In the genomic region with DNA sequence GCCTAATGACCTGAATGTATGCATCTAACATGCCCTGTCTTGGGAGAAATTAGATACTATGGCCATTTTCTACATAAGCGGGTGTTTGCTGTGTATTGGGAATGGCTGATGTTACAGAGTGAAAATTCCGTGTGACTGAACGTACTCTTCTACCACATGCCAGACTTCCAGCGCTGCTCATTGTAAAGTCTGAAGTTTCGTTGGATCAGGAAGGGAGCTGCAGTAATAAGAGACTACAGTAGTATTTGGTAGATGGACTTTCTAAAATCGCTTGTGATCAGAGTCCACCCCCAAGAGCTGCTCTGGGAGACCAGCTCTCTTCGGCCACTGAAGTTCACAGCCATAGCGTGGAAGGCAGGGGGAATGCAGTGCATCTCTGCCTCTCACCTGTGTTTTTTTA, we compare ENCODE assay signal across 7 mouse cellular contexts. TPM values are rescaled to one million over a fixed set of nuclear protein-coding genes. Genes with fewer than 3 reads are reported as not detected.
DNase-seq lines count a peak whose midpoint lies in the region; ATAC-seq and TF ChIP-seq lines count a peak whose summit lies in the region.

No protein-coding gene starts in this region.

- peak overlapping the region; percentile 52 for H3K4me2 ChIP-seq in embryonic facial prominence, embryonic 15.5 days (replicated peaks)
- peak overlapping the region; percentile 71 for H3K4me2 ChIP-seq in intestine, embryonic 15.5 days (replicated peaks)
- H3K4me2 ChIP-seq in neural tube, embryonic 12.5 days (replicated peaks): peak overlapping the region; percentile 67

- no peaks in the 10 kb centered on the region for H3K9me3 ChIP-seq in embryonic facial prominence, embryonic 15.5 days (replicated peaks)
- no peaks in the 10 kb centered on the region for H3K9me3 ChIP-seq in intestine, embryonic 15.5 days
- H3K9me3 ChIP-seq in neural tube, embryonic 12.5 days: no peaks in the 10 kb centered on the region

- TF ChIP-seq POLR2A in liver, adult 2 months (IDR thresholded peaks at IDR 0.05; ENCODE audit: extremely low read depth, insufficient read depth, low read length): no peak

- no peaks in the 10 kb centered on the region for H3K79me2 ChIP-seq in liver, adult 2 months (ENCODE audit: control insufficient read depth, insufficient read depth, low read length)

- H3K9ac ChIP-seq in liver, adult 2 months (ENCODE audit: low read depth, low read length): peak overlapping the region; percentile 70; the same call in 1 of the 2 replicates
- H3K9ac ChIP-seq in embryonic facial prominence, embryonic 15.5 days: peak overlapping the region; percentile 48
- peak overlapping the region; percentile 86 for H3K9ac ChIP-seq in intestine, embryonic 15.5 days
- peak overlapping the region; percentile 80 for H3K9ac ChIP-seq in neural tube, embryonic 12.5 days

- 36% methylated on average over 8 of the region's 8 CpGs for WGBS in liver, adult 2 months
- 1% methylated on average over 8 of the region's 8 CpGs for WGBS in embryonic facial prominence, embryonic 15.5 days
- WGBS in intestine, embryonic 15.5 days: under 1% methylated on average over 8 of the region's 8 CpGs
- WGBS in neural tube, embryonic 12.5 days: 2% methylated on average over 8 of the region's 8 CpGs

- peak overlapping the region; percentile 70 for H3K4me3 ChIP-seq in liver, adult 2 months (ENCODE audit: insufficient read depth, low read depth, low read length)
- H3K4me3 ChIP-seq in embryonic facial prominence, embryonic 15.5 days (replicated peaks): peak overlapping the region; percentile 60
- peak overlapping the region; percentile 77 for H3K4me3 ChIP-seq in intestine, embryonic 15.5 days (replicated peaks)
- H3K4me3 ChIP-seq in neural tube, embryonic 12.5 days: peak overlapping the region; percentile 76

- H3K36me3 ChIP-seq in liver, adult 2 months (ENCODE audit: control insufficient read depth, insufficient read depth, low read length): no peaks in the 10 kb centered on the region; the same call in 1 of the 2 replicates
- peaks cover 21% of the 10 kb centered on the region for H3K36me3 ChIP-seq in embryonic facial prominence, embryonic 15.5 days
- H3K36me3 ChIP-seq in intestine, embryonic 15.5 days: peaks cover 6% of the 10 kb centered on the region
- H3K36me3 ChIP-seq in neural tube, embryonic 12.5 days: peaks cover 7% of the 10 kb centered on the region; the same call in 1 of the 2 replicates

- peaks cover 7% of the 10 kb centered on the region for H3K4me1 ChIP-seq in liver, adult 2 months (ENCODE audit: control insufficient read depth, insufficient read depth, low read length)
- H3K4me1 ChIP-seq in embryonic facial prominence, embryonic 15.5 days: peaks cover 24% of the 10 kb centered on the region
- no peaks in the 10 kb centered on the region for H3K4me1 ChIP-seq in intestine, embryonic 15.5 days (replicated peaks)
- peaks cover 13% of the 10 kb centered on the region for H3K4me1 ChIP-seq in neural tube, embryonic 12.5 days

- H3K27ac ChIP-seq in liver, adult 2 months (replicated peaks; ENCODE audit: insufficient read depth, low read depth, low read length): no peak overlapping the region
- H3K27ac ChIP-seq in embryonic facial prominence, embryonic 15.5 days (replicated peaks): peak overlapping the region; percentile 94
- H3K27ac ChIP-seq in intestine, embryonic 15.5 days: peak overlapping the region; percentile 93
- H3K27ac ChIP-seq in neural tube, embryonic 12.5 days: no peak overlapping the region

- ATAC-seq in embryonic facial prominence, embryonic 15.5 days (ENCODE audit: insufficient number of reproducible peaks, low FRiP score, low TSS enrichment, low read depth): no peak
- no peak for ATAC-seq in intestine, embryonic 15.5 days
- ATAC-seq in neural tube, embryonic 12.5 days (ENCODE audit: low FRiP score, low read depth): no peak

- no peaks in the 10 kb centered on the region for H3K27me3 ChIP-seq in liver, adult 2 months (ENCODE audit: control insufficient read depth, insufficient read depth, low read length)
- H3K27me3 ChIP-seq in embryonic facial prominence, embryonic 15.5 days: no peaks in the 10 kb centered on the region
- no peaks in the 10 kb centered on the region for H3K27me3 ChIP-seq in intestine, embryonic 15.5 days (replicated peaks)
- H3K27me3 ChIP-seq in neural tube, embryonic 12.5 days (replicated peaks): no peaks in the 10 kb centered on the region

- no peak for DNase-seq in liver, adult 2 months (ENCODE audit: extremely low read depth, low read depth, low spot score)
- no peak for DNase-seq in liver
- no peak for DNase-seq in gastrocnemius, postnatal 14 days
- no peak for DNase-seq in spleen, adult 18-20 months

- no peak for TF ChIP-seq CTCF in liver, adult 2 months (IDR thresholded peaks at IDR 0.05; ENCODE audit: low read depth, low read length)

- intact Hi-C loops in gastrocnemius, postnatal 14 days (cut with DNase I; ENCODE audit: low total_unique reads): no loop called here

RNA-seq across cellular contexts. Expression of a gene that starts 1.3 kb away (rescaled TPM):
- 13.4 and 16.8 TPM in 2 replicates for total RNA-seq in liver, adult 2 months (2014; rRNA removed)
- polyA plus RNA-seq in liver, adult 2 months (2012; rRNA removed): 8.6 and 10.9 TPM in 2 replicates
- 92.7 and 105 TPM in 2 replicates for polyA plus RNA-seq in embryonic facial prominence, embryonic 15.5 days (2015; fragmentation: Nextera tagmentation; extraction: Ambion mirVana)
- polyA plus RNA-seq in intestine, embryonic 15.5 days (2015; fragmentation: Nextera tagmentation; extraction: Ambion mirVana): 119 and 134 TPM in 2 replicates
- polyA plus RNA-seq in neural tube, embryonic 12.5 days (2016; fragmentation: Nextera tagmentation; extraction: Ambion mirVana): 105 and 124 TPM in 2 replicates
- 10 to 100 TPM; 10.2 to 12.6 TPM for total RNA-seq in gastrocnemius, postnatal 14 days (2021)

Comparison
In these comparisons a context has a peak if more than half of its experiments do, and no peak if none do; other contexts are left out.
1. H3K27ac ChIP-seq: peak in embryonic facial prominence, embryonic 15.5 days (single experiment) and intestine, embryonic 15.5 days (single experiment); none in liver, adult 2 months (single experiment) and neural tube, embryonic 12.5 days (single experiment).
2. Peak in every context shown above with its lines, with median percentiles within 50 percentile points of each other: H3K4me3 ChIP-seq, H3K9ac ChIP-seq and H3K4me2 ChIP-seq.